Mouse (Mus musculus) kidney, embryonic 14.5 days (tissue): ENCODE measurements around the gene Pard6b. TPM values are rescaled to one million over a fixed set of nuclear protein-coding genes. Genes with fewer than 3 reads are reported as not detected.

Experiments
- ATAC-seq: fragments of 200-750 bp; cut with Nextera tagmentation; 2 replicates; pipeline ENCODE4 v1.8.0; 2017; ENCODE audit warnings: moderate number of reproducible peaks, mild to moderate bottlenecking, moderate TSS enrichment, moderate library complexity; ENCODE audit not compliant: low FRiP score, low TSS enrichment
- H3K27ac ChIP-seq: fragments of 300-500 bp; sonication (generic); 2 replicates; pipeline ENCODE4 v1.5.1; 2014; ENCODE audit warnings: low read depth, mild to moderate bottlenecking, low read length, moderate library complexity, mixed read lengths
- H3K27me3 ChIP-seq: fragments of 300-500 bp; sonication (generic); 2 replicates; pipeline ENCODE4 v1.6.1; 2014; ENCODE audit warnings: mild to moderate bottlenecking, low read length; ENCODE audit not compliant: control insufficient read depth, insufficient read depth
- H3K36me3 ChIP-seq: fragments of 300-500 bp; sonication (generic); 2 replicates; pipeline ENCODE4 v1.6.1; 2014; ENCODE audit warnings: low read length, mixed read lengths; ENCODE audit not compliant: control insufficient read depth, insufficient read depth
- H3K4me1 ChIP-seq: fragments of 300-500 bp; sonication (generic); 2 replicates; pipeline ENCODE4 v1.6.1; 2014; ENCODE audit warnings: low read length, mixed read lengths; ENCODE audit not compliant: control insufficient read depth, insufficient read depth
- H3K4me2 ChIP-seq: fragments of 300-500 bp; sonication (generic); replicated peaks from 2 replicates; pipeline ENCODE4 v1.6.1; 2014; ENCODE audit warnings: low read depth, mild to moderate bottlenecking, low read length
- H3K4me3 ChIP-seq: fragments of 300-500 bp; sonication (generic); 2 replicates; pipeline ENCODE4 v1.5.1; 2014; ENCODE audit warnings: mild to moderate bottlenecking, low read length
- H3K9ac ChIP-seq: fragments of 300-500 bp; sonication (generic); 2 replicates; pipeline ENCODE4 v1.6.1; 2014; ENCODE audit warnings: low read depth, mild to moderate bottlenecking, low read length, moderate library complexity
- H3K9me3 ChIP-seq: fragments of 300-500 bp; sonication (generic); 2 replicates; pipeline ENCODE4 v1.6.1; 2016; ENCODE audit warnings: low read length; ENCODE audit not compliant: control insufficient read depth
- WGBS: fragments of 180-500 bp; shearing (Covaris S2); extraction: QIAGEN DNeasy Blood & Tissue Kit; methylation state at CpG from one replicate; pipeline ENCODE4 v1.1.7; 2014; 5-methylcytosine and 5-hydroxymethylcytosine counted together
- polyA plus RNA-seq: library from polyadenylated mRNA; unstranded; fragments of >200 nt; fragmentation: Nextera tagmentation; extraction: Ambion mirVana; gene quantifications from 2 replicates; pipeline ENCODE4 v1.2.1, GENCODE M21; 2014

Gene Pard6b
- polyA plus RNA-seq, 1 experiment from 2014 or later: 22.0 TPM

GRCm38 (mm10) chr2:168085621-168086265 is 4.9 kb downstream of the Pard6b start:
- H3K4me2 ChIP-seq: no peak overlapping the region
- no peak for ATAC-seq
- no peak overlapping the region for H3K9ac ChIP-seq
- 70% methylated on average over 10 of the region's 10 CpGs for WGBS
- no peak overlapping the region for H3K4me3 ChIP-seq
- no peaks in the 10 kb centered on the region for H3K9me3 ChIP-seq
- H3K36me3 ChIP-seq: no peaks in the 10 kb centered on the region
- H3K4me1 ChIP-seq: no peaks in the 10 kb centered on the region
- no peak overlapping the region for H3K27ac ChIP-seq
- peaks cover 15% of the 10 kb centered on the region for H3K27me3 ChIP-seq

- Histone ChIP-seq H3K9ac (no peak overlapping the region), H3K27ac (no peak overlapping the region), H3K4me3 (no peak overlapping the region), H3K36me3 (no peaks in the 10 kb centered on the region), H3K4me1 (no peaks in the 10 kb centered on the region), H3K4me2 (no peak overlapping the region), H3K27me3 (peaks cover 9% of the 10 kb centered on the region; the same call in 1 of the 2 replicates), H3K9me3 (no peaks in the 10 kb centered on the region)
- no peak; the same call in 1 of the 2 replicates for ATAC-seq
- 40% methylated on average over 6 of the region's 6 CpGs for WGBS
Observed at GRCm38 (mm10) chr2:168086318-168086717, 5.5 kb downstream of the Pard6b start.

DNA sequence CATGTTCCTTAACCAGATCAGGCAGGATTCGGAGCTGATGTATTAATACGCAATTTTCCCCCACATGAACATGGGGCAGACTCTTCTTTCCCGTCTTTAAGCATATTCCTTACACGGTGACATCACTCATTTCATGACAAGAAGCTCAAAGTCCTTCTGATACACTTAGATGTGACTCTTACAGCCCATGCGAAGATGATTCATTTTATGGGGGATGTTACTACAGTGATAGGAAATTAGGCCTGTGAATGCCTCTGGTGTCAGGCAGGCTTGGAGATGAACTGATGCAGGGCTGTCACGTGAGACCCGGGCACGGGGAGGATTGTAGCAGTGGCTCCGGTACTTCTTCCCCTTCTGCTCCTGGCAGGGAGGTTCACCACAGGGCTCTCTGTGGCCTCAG is 6.0 kb downstream of the Pard6b start:
- H3K27ac ChIP-seq: no peak overlapping the region
- no peaks in the 10 kb centered on the region for H3K9me3 ChIP-seq
- no peak overlapping the region for H3K9ac ChIP-seq
- H3K36me3 ChIP-seq: no peaks in the 10 kb centered on the region
- WGBS: 60% methylated on average over 9 of the region's 9 CpGs
- H3K27me3 ChIP-seq: peaks cover 9% of the 10 kb centered on the region; the same call in 1 of the 2 replicates
- no peaks in the 10 kb centered on the region for H3K4me1 ChIP-seq
- ATAC-seq: no peak
- H3K4me2 ChIP-seq: no peak overlapping the region
- H3K4me3 ChIP-seq: no peak overlapping the region

- Histone ChIP-seq H3K36me3 (peaks cover 3% of the 10 kb centered on the region; the same call in 1 of the 2 replicates), H3K9ac (no peak overlapping the region), H3K4me2 (no peak overlapping the region), H3K9me3 (no peaks in the 10 kb centered on the region), H3K4me1 (no peaks in the 10 kb centered on the region), H3K27me3 (no peaks in the 10 kb centered on the region), H3K27ac (no peak overlapping the region), H3K4me3 (no peak overlapping the region)
- 83% methylated on average over 11 of the region's 11 CpGs for WGBS
- ATAC-seq: no peak
Observed at GRCm38 (mm10) chr2:168091560-168091959, 10.8 kb downstream of the Pard6b start.

GRCm38 (mm10) chr2:168093077-168093476 is 12.3 kb downstream of the Pard6b start:
- Histone ChIP-seq H3K4me3 (no peak overlapping the region), H3K27ac (no peak overlapping the region), H3K36me3 (peaks cover 3% of the 10 kb centered on the region; the same call in 1 of the 2 replicates), H3K4me2 (no peak overlapping the region), H3K4me1 (no peaks in the 10 kb centered on the region), H3K27me3 (no peaks in the 10 kb centered on the region), H3K9ac (no peak overlapping the region), H3K9me3 (no peaks in the 10 kb centered on the region)
- WGBS: 95% methylated on average over 4 of the region's 4 CpGs
- no peak for ATAC-seq

- Histone ChIP-seq H3K36me3 (peaks cover 17% of the 10 kb centered on the region), H3K4me1 (no peaks in the 10 kb centered on the region), H3K27me3 (no peaks in the 10 kb centered on the region), H3K4me2 (no peak overlapping the region), H3K27ac (no peak overlapping the region), H3K9ac (no peak overlapping the region), H3K4me3 (no peak overlapping the region), H3K9me3 (no peaks in the 10 kb centered on the region)
- ATAC-seq: no peak
- WGBS: 59% methylated on average over 8 of the region's 8 CpGs
Observed at GRCm38 (mm10) chr2:168095077-168095476, 14.3 kb downstream of the Pard6b start.

GRCm38 (mm10) chr2:168096487-168096886 is 15.7 kb downstream of the Pard6b start:
- no peak overlapping the region for H3K4me3 ChIP-seq
- no peak overlapping the region for H3K9ac ChIP-seq
- H3K27ac ChIP-seq: no peak overlapping the region
- WGBS: 79% methylated on average over 3 of the region's 3 CpGs
- no peak for ATAC-seq
- H3K36me3 ChIP-seq: peaks cover 23% of the 10 kb centered on the region
- H3K4me2 ChIP-seq: no peak overlapping the region
- H3K4me1 ChIP-seq: no peaks in the 10 kb centered on the region
- H3K9me3 ChIP-seq: no peaks in the 10 kb centered on the region
- H3K27me3 ChIP-seq: no peaks in the 10 kb centered on the region

DNA sequence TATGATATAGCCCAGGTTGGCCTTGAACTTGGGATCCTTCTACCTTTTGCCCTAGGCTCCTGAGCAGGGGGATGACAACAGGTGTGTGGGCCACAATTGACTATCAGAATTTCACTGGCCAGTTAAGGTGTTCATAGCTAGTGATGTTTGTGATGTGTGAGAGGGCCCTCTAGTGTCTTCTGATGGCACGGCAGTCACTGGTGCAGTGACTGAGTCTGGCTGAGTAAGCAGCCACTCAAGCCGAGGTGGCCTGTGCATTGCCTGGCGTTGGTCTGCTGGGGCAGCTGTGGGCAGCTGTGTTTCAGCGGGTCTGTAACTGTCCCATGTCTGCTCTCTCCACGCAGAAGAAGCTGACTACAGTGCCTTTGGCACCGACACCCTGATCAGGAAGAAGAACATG is 17.2 kb downstream of the Pard6b start:
- Histone ChIP-seq H3K27me3 (no peaks in the 10 kb centered on the region), H3K4me3 (no peak overlapping the region), H3K9ac (no peak overlapping the region), H3K4me1 (no peaks in the 10 kb centered on the region), H3K4me2 (no peak overlapping the region), H3K9me3 (no peaks in the 10 kb centered on the region), H3K36me3 (peaks cover 20% of the 10 kb centered on the region), H3K27ac (no peak overlapping the region)
- WGBS: 38% methylated on average over 6 of the region's 6 CpGs
- peak; percentile 53; the same call in 1 of the 2 replicates for ATAC-seq

DNA sequence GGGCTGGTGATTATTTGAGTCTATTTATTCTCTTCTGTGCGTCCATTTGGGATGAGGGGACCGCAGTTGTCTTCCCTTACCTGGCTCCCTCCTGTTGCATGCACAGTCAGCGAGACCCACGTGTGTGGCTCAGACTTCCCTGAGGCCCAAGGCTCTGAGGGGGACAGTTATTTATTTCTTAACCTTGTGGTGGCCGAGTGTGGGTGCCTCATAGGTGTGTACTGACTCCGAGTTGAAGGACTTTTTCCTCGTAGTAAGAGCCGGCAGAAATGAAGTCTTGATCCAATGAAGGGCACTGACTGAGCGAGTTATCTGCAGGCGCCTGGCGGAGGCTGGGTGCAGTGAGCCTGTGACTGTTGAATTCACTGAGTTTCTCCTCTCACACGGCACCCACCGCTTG is 19.2 kb downstream of the Pard6b start:
- Histone ChIP-seq H3K9ac (no peak overlapping the region), H3K4me3 (no peak overlapping the region), H3K4me1 (no peaks in the 10 kb centered on the region), H3K27me3 (no peaks in the 10 kb centered on the region), H3K36me3 (peaks cover 20% of the 10 kb centered on the region), H3K4me2 (no peak overlapping the region), H3K27ac (no peak overlapping the region), H3K9me3 (no peaks in the 10 kb centered on the region)
- ATAC-seq: no peak
- WGBS: 82% methylated on average over 13 of the region's 13 CpGs
